Mouse (Mus musculus): ENCODE measurements at regions not wholly inside any gene's neighbourhood (a gene's known extent, or its start where the extent isn't known, plus 50 kb on each side); places are given as distances from the start of the nearest gene placed in this dataset.

DNA sequence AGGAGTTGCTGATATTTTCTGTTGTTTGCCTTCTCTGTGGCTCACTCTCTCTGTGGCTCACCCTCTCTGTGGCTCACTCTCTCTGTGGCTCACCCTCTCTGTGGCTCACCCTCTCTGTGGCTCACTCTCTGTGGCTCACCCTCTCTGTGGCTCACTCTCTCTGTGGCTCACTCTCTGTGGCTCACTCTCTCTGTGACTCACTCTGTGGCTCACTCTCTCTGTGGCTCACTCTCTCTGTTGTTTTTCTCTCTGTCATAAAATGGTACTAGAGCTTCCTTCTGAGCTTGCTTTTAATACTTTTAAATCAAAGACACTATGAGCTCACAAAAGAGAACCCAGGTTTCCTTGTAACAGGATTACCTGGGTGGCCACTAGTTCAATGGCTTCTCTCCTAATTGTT, 320.3 kb downstream of the Insig2 start:
- TF ChIP-seq CTCF (IDR thresholded peaks at IDR 0.05; ENCODE audit: extremely low read depth, insufficient read depth, low read length) (no peak), POLR2A (IDR thresholded peaks at IDR 0.05; ENCODE audit: extremely low read depth, insufficient read depth, low read length) (no peak)

All from cortical plate, adult 2 months (tissue).